Mouse (Mus musculus) bone marrow macrophage, adult 2 months (primary cell): ENCODE measurements around the gene Tpr.

Experiments
- CTCF ChIP-seq: IDR thresholded peaks from 2 replicates; pipeline ENCODE4 v1.5.1; 2012; ENCODE audit warnings: low read depth, mild to moderate bottlenecking, low read length, moderate library complexity
- POLR2A ChIP-seq: IDR thresholded peaks from 2 replicates; pipeline ENCODE4 v1.6.1; 2012; ENCODE audit warnings: mild to moderate bottlenecking, low read depth, low read length, borderline replicate concordance

GRCm38 (mm10) chr1:150472525-150472924, 79.9 kb downstream of the Tpr start:
- TF ChIP-seq CTCF: no peak
- no peak for TF ChIP-seq POLR2A
